Mouse (Mus musculus) forebrain, postnatal 0 days (tissue): Measurements from ENCODE around the gene Lgr5. TPM values are rescaled to one million over a fixed set of nuclear protein-coding genes. Genes with fewer than 3 reads are reported as not detected.
A peak's percentile ranks its signal among the peaks of the same experiment; 100 is the strongest.

Experiments used
- ATAC-seq: fragments of 200-750 bp; cut with Nextera tagmentation; 2 replicates; pipeline ENCODE4 v1.8.0; 2017; ENCODE audit warnings: mild to moderate bottlenecking, moderate library complexity
- DNase-seq: peaks from one replicate; pipeline ENCODE4 v3.0.0-alpha.2; 2015
- H3K27ac ChIP-seq: fragments of 300-500 bp; sonication (generic); 2 replicates; pipeline ENCODE4 v1.5.1; 2014; ENCODE audit warnings: low read depth, mild to moderate bottlenecking, antibody characterized with exemption, low read length, moderate library complexity, mixed read lengths
- H3K27me3 ChIP-seq: fragments of 300-500 bp; sonication (generic); 2 replicates; pipeline ENCODE4 v1.6.1; 2014; ENCODE audit warnings: mild to moderate bottlenecking, low read length, mixed read lengths; ENCODE audit not compliant: insufficient read depth
- H3K36me3 ChIP-seq: fragments of 300-500 bp; sonication (generic); 2 replicates; pipeline ENCODE4 v1.6.1; 2014; ENCODE audit warnings: mild to moderate bottlenecking, moderate library complexity; ENCODE audit not compliant: insufficient read depth
- H3K4me1 ChIP-seq: fragments of 300-500 bp; sonication (generic); 2 replicates; pipeline ENCODE4 v1.6.1; 2014; ENCODE audit warnings: antibody characterized with exemption; ENCODE audit not compliant: insufficient read depth
- H3K4me2 ChIP-seq: fragments of 300-500 bp; sonication (generic); 2 replicates; pipeline ENCODE4 v1.6.1; 2014; ENCODE audit warnings: low read depth, mild to moderate bottlenecking, moderate library complexity
- H3K4me3 ChIP-seq: fragments of 300-500 bp; sonication (generic); 2 replicates; pipeline ENCODE4 v1.5.1; 2014; ENCODE audit warnings: low read depth, low read length, mixed read lengths
- H3K9ac ChIP-seq: fragments of 300-500 bp; sonication (generic); 2 replicates; pipeline ENCODE4 v1.6.1; 2014; ENCODE audit warnings: mild to moderate bottlenecking
- H3K9me3 ChIP-seq: fragments of 300-500 bp; sonication (generic); 2 replicates; pipeline ENCODE4 v1.6.1; 2016; ENCODE audit warnings: low read length
- CTCF ChIP-seq: sonication (generic); IDR thresholded peaks from 2 replicates; pipeline ENCODE4 v1.5.1; 2016; ENCODE audit warnings: antibody characterized with exemption, control low read depth, low read depth
- WGBS: fragments of 180-500 bp; shearing (Covaris S2); extraction: QIAGEN DNeasy Blood & Tissue Kit; methylation state at CpG from one replicate; pipeline ENCODE4 v1.1.7; 2014; 5-methylcytosine and 5-hydroxymethylcytosine counted together
- polyA plus RNA-seq: library from polyadenylated mRNA; unstranded; fragments of >200 nt; fragmentation: Nextera tagmentation; extraction: Ambion mirVana; gene quantifications from 2 replicates; pipeline ENCODE4 v1.2.1, GENCODE M21; 2015
- total RNA-seq: library from RNA; depleted of rRNA; stranded (reverse); fragments of >200 nt; gene quantifications from 2 replicates; pipeline ENCODE4 v1.2.3, GENCODE M21; 2014

The Lgr5 gene
- total and polyA plus RNA-seq, 2 experiments from 2014 or later, result 1.1 to 1.3 TPM

DNA sequence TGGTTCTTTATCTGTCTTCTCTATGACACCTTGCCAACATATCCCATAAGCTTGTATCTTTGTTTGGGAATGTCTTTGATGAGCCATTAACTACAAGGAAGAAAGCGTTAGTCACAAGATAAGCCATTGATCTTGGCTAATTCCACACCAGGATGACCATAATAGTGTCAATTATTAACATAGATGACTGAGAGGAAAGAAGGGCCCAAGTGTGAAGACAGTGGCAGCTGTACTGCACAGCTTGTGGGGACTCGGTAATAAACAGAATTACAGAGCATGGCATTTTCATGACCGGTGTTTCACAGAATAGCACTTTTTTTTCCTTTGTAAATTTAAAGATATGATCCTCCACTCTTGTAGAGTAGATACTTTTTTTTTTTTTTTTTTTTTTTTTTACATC, 102.9 kb downstream of the Lgr5 start:
- no peak overlapping the region for H3K4me3 ChIP-seq
- H3K9me3 ChIP-seq, result no peaks in the 10 kb centered on the region
- WGBS, result 73% methylated on average over 3 of the region's 3 CpGs
- H3K9ac ChIP-seq, result no peak overlapping the region
- ATAC-seq (no peak), DNase-seq (no peak)
- H3K4me1 ChIP-seq, result no peaks in the 10 kb centered on the region
- H3K36me3 ChIP-seq, result no peaks in the 10 kb centered on the region
- H3K27ac ChIP-seq, result no peak overlapping the region
- no peak overlapping the region for H3K4me2 ChIP-seq
- H3K27me3 ChIP-seq, result peaks cover 10% of the 10 kb centered on the region; the same call in 1 of the 2 replicates
- no peak for TF ChIP-seq CTCF

DNA sequence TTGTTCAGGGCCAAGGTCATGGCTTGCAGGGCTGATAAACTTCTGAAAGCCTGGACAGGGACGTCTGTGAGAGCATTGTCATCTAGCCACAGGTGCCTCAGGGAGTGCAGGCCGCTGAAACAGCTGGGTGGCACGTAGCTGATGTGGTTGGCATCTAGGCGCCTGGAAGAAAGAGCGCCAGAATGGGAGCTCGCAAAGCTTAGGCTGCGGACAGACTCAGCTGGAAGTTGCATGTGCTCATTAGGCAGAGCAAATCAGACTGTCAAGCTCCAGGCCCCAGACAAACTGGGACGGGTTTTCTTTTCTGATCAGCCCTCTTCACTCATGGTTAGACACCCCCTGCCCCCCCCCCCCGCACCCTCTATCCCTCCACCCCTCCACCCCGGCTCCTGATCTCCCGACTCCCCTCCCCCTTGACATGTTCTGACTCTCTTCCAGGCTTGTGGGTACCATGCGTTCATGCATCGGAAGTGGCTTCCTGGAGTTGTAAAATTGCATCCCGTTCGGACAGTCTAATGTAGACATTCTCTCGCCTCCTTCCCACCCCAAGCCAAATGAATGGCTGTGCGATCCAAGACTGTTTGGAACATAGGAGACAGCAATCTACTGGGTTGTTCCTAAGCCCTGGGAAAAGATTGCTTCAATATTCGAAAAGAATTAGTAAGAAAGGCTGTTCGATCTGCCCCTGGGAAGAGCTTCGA, 109.0 kb downstream of the Lgr5 start:
- Histone ChIP-seq H3K4me1 (0 out of 2 replicates have a peak, but pooled peaks cover 8% of the 10 kb centered on the region), H3K9me3 (no peaks in the 10 kb centered on the region), H3K27ac (no peak overlapping the region), H3K4me2 (peak overlapping the region; percentile 37), H3K36me3 (no peaks in the 10 kb centered on the region), H3K27me3 (peaks cover 47% of the 10 kb centered on the region), H3K4me3 (0 out of 2 replicates have a peak overlapping the region, but pooled peaks have one; percentile 1), H3K9ac (no peak overlapping the region)
- DNase-seq (peak; percentile 27), ATAC-seq (0 out of 2 replicates have a peak, but pooled peaks have one; percentile 47)
- TF ChIP-seq CTCF, result no peak
- WGBS, result 9% methylated on average over 20 of the region's 20 CpGs

- 93% methylated on average over 9 of the region's 9 CpGs for WGBS
- H3K4me3 ChIP-seq, result no peak overlapping the region
- no peak for DNase-seq
- H3K4me1 ChIP-seq, result 0 out of 2 replicates have a peak, but pooled peaks cover 8% of the 10 kb centered on the region
- H3K36me3 ChIP-seq, result no peaks in the 10 kb centered on the region
- no peaks in the 10 kb centered on the region for H3K9me3 ChIP-seq
- H3K27me3 ChIP-seq, result peaks cover 64% of the 10 kb centered on the region
- TF ChIP-seq CTCF, result no peak
- ATAC-seq, result no peak
- H3K4me2 ChIP-seq, result no peak overlapping the region
- no peak overlapping the region for H3K27ac ChIP-seq
- no peak overlapping the region for H3K9ac ChIP-seq
These were observed 111.1 kb downstream of the Lgr5 start for GRCm38 (mm10) chr10:115476506-115476905.

DNA sequence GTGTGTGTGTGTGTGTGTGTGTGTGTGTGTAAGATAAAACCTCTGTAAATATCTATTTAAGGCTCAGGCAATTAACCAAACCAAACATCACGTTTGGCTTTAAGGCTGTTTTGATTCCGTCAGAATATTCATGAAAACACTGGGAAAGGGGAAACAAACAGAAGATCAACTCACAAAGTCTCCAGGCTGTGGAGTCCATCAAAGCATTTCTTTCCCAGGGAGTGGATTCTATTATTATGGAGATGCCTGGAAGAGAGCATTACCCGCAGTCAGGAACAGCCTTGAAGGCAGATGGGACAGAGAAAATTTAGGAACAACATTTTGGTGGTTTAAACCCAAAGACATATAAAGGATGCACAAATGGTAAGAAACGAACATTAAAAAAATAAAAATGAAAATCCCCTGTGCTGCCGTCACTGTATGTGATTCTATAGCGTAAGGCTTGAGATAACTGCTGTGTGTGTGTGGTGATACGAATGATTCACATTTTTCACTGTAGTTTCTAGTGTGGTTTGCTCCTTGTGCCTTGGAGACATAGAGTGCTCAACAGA, 112.5 kb downstream of the Lgr5 start:
- Histone ChIP-seq H3K9me3 (no peaks in the 10 kb centered on the region), H3K4me1 (0 out of 2 replicates have a peak, but pooled peaks cover 8% of the 10 kb centered on the region), H3K4me3 (no peak overlapping the region), H3K36me3 (no peaks in the 10 kb centered on the region), H3K27ac (no peak overlapping the region), H3K27me3 (peaks cover 59% of the 10 kb centered on the region), H3K4me2 (no peak overlapping the region), H3K9ac (no peak overlapping the region)
- TF ChIP-seq CTCF, result no peak
- DNase-seq (no peak), ATAC-seq (no peak)
- 49% methylated on average over 7 of the region's 7 CpGs for WGBS

- H3K36me3 ChIP-seq, result no peaks in the 10 kb centered on the region
- no peak for TF ChIP-seq CTCF
- 0 out of 2 replicates have a peak, but pooled peaks cover 1% of the 10 kb centered on the region for H3K4me1 ChIP-seq
- 75% methylated on average over 6 of the region's 6 CpGs for WGBS
- no peak overlapping the region for H3K27ac ChIP-seq
- peaks cover 56% of the 10 kb centered on the region for H3K27me3 ChIP-seq
- DNase-seq (no peak), ATAC-seq (no peak)
- H3K9ac ChIP-seq, result no peak overlapping the region
- no peak overlapping the region for H3K4me3 ChIP-seq
- H3K9me3 ChIP-seq, result no peaks in the 10 kb centered on the region
- no peak overlapping the region for H3K4me2 ChIP-seq
These were observed 114.2 kb downstream of the Lgr5 start for GRCm38 (mm10) chr10:115473213-115473961.

DNA sequence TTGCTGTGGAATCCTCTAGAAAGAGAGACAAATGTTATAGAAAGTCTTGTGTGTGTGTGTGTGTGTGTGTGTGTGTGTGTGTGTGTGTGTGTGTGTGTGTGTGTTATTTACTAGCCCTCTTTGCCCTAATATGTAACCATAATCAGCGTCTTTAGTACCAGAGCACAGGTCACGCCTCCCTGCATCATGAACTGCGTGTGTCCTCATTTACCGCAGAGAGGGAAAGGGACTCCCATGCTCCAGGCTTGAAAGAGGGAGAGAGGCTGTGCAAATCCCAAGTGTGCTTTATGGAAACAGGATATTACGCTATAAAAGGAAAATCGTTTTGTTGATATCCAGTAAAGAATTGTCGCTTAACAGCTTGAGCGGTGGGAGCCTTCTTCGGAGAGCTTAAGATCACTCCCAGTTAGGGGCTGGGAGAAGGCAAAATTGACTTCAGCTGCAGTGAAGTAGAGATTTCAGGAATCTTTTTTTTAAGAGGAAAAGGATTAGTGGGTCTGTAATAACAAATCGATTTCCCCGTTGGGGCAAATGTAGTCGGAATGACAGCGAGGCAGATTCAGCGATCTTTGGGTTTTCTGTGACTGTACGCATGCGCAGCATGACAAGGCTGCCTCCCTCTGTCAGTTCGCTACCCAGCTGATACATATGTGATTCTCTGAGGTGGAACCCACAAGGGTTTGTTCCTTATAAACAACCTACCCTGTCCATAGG, 116.8 kb downstream of the Lgr5 start:
- H3K27me3 ChIP-seq, result peaks cover 56% of the 10 kb centered on the region

More for the DNA sequence above, 116.8 kb downstream of the Lgr5 start:
- DNase-seq, result peak; percentile 75
- H3K9me3 ChIP-seq, result no peaks in the 10 kb centered on the region
- TF ChIP-seq CTCF, result no peak
- no peak overlapping the region for H3K9ac ChIP-seq
- H3K4me2 ChIP-seq, result peak overlapping the region; percentile 13; the same call in 1 of the 2 replicates
- H3K27ac ChIP-seq, result no peak overlapping the region
- H3K4me1 ChIP-seq, result no peaks in the 10 kb centered on the region
- ATAC-seq, result peak; percentile 54; the same call in 1 of the 2 replicates
- H3K36me3 ChIP-seq, result no peaks in the 10 kb centered on the region
- 42% methylated on average over 17 of the region's 17 CpGs for WGBS
- peak overlapping the region; percentile 24 for H3K4me3 ChIP-seq
